Mouse (Mus musculus) thymus, adult 2 months (tissue): Measurements from ENCODE around the gene Hist1h4i. TPM values are rescaled to one million over a fixed set of nuclear protein-coding genes. Genes with fewer than 3 reads are reported as not detected.

Source experiments
- DNase-seq: peaks from one replicate; pipeline ENCODE4 v3.0.0; 2021
- H3K27ac ChIP-seq: fragments of 200-500 bp; 2 replicates; pipeline ENCODE4 v1.5.1; 2012; ENCODE audit warnings: low read length, control low read depth; ENCODE audit not compliant: control insufficient read depth, insufficient read depth
- H3K27me3 ChIP-seq: fragments of 200-500 bp; 2 replicates; pipeline ENCODE4 v1.6.1; 2012; ENCODE audit warnings: mild to moderate bottlenecking, low read length, moderate library complexity, mixed read lengths; ENCODE audit not compliant: control insufficient read depth, insufficient read depth
- H3K36me3 ChIP-seq: fragments of 200-500 bp; 2 replicates; pipeline ENCODE4 v1.6.1; 2012; ENCODE audit warnings: mild to moderate bottlenecking, low read length, moderate library complexity; ENCODE audit not compliant: control insufficient read depth, insufficient read depth
- H3K4me1 ChIP-seq: fragments of 200-500 bp; replicated peaks from 2 replicates; pipeline ENCODE4 v1.6.1; 2012; ENCODE audit warnings: low read length; ENCODE audit not compliant: control insufficient read depth, insufficient read depth
- H3K4me3 ChIP-seq: fragments of 200-500 bp; 2 replicates; pipeline ENCODE4 v1.5.1; 2012; ENCODE audit warnings: mild to moderate bottlenecking, low read length, control low read depth, moderate library complexity; ENCODE audit not compliant: control insufficient read depth, insufficient read depth
- CTCF ChIP-seq: fragments of 200-500 bp; IDR thresholded peaks from 2 replicates; pipeline ENCODE4 v1.5.1; 2012; ENCODE audit warnings: mild to moderate bottlenecking, control low read depth, low read length, moderate library complexity, borderline replicate concordance; ENCODE audit not compliant: control insufficient read depth, poor library complexity, insufficient read depth; ENCODE audit errors: extremely low read depth
- POLR2A ChIP-seq: fragments of 200-500 bp; IDR thresholded peaks from 2 replicates; pipeline ENCODE4 v1.6.1; 2012; ENCODE audit warnings: mild to moderate bottlenecking, low read length, control low read depth, moderate library complexity; ENCODE audit not compliant: control insufficient read depth, poor library complexity, insufficient read depth; ENCODE audit errors: extremely low read depth
- WGBS: fragments of 180-500 bp; shearing (Covaris S2); methylation state at CpG from one replicate; pipeline ENCODE4 v1.1.7; 2018; 5-methylcytosine and 5-hydroxymethylcytosine counted together
- polyA plus RNA-seq: library from polyadenylated mRNA; depleted of rRNA; stranded (reverse); fragments of >200 nt; gene quantifications from 2 replicates; pipeline ENCODE4 v1.2.3, GENCODE M21; 2012

The Hist1h4i gene
- polyA plus RNA-seq, 1 experiment, result 38.5 TPM

GRCm38 (mm10) chr13:22050591-22051522 lies 9.7 kb upstream of the Hist1h4i start:
- Histone ChIP-seq H3K4me1 (peaks cover 8% of the 10 kb centered on the region), H3K27ac (peak overlapping the region; percentile 59), H3K36me3 (no peaks in the 10 kb centered on the region), H3K27me3 (no peaks in the 10 kb centered on the region), H3K4me3 (peak overlapping the region; percentile 51)
- under 1% methylated on average over 52 of the region's 52 CpGs for WGBS
- TF ChIP-seq CTCF, result peak; percentile 88
- 0 out of 2 replicates have a peak, but pooled peaks have one; percentile 20 for TF ChIP-seq POLR2A
- DNase-seq, result peak; percentile 95

DNA sequence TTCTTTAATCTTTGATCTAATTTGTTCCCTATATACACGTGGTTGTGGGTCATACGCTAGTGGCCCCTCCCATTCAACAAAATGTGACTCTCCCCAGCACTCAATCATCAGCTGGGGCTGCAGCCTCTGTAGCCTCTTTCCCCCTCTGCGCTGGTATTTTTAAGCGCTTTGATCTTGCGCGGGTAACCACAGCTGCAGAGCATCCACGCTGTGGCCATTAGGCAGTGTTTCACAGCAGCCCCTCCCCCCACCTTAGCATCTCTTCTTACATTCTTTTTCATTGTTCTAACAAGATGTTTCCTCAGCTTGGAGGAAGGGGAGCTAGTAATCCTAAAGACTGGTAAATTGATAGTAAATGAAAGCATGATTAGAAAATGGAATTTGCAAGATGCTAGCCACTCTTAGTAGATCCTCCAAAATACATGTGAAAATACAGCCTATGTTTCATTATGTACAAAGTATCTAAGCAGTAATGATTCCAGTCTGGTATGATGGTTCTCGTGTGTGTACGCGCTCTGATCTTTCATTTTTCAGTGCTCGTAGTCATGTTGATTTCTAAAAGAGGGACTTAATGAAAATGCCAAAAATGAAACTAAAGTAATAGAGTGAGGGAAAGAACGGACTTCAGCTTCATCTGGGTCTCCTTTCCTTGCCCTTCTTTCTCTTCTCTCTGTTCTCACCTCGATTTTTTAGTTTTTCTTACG lies 8.7 kb upstream of the Hist1h4i start:
- Histone ChIP-seq H3K36me3 (no peaks in the 10 kb centered on the region), H3K27ac (peak overlapping the region; percentile 10; the same call in 1 of the 2 replicates), H3K27me3 (no peaks in the 10 kb centered on the region), H3K4me1 (peaks cover 11% of the 10 kb centered on the region), H3K4me3 (peak overlapping the region; percentile 12)
- WGBS, result 0% methylated on average over 14 of the region's 14 CpGs
- DNase-seq, result peak; percentile 57
- TF ChIP-seq POLR2A (no peak), CTCF (no peak)

DNA sequence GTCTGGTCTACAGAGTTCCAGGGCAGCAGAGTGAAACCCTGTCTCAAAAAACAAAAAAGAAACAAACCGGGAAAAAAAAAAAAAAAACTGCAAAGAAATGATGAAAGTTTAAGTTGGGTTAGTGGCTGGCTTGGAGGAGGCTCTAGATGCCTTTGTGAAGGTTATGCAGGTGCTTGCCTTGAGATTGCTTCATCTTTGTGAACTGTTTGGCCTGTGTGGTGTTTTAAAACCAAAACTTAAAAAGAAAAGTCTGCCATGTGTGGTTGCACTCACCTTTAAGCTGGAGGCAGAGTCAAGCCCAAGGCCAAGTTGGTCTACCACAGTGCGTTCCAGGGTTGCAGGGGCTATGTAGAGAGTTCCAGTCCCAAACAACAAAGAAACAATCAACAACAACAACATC lies 7.9 kb upstream of the Hist1h4i start:
- no peaks in the 10 kb centered on the region for H3K27me3 ChIP-seq
- 9% methylated on average over 2 of the region's 2 CpGs for WGBS
- H3K27ac ChIP-seq, result peak overlapping the region; percentile 44; the same call in 1 of the 2 replicates
- TF ChIP-seq CTCF (no peak), POLR2A (no peak)
- DNase-seq, result no peak
- peaks cover 11% of the 10 kb centered on the region for H3K4me1 ChIP-seq
- H3K4me3 ChIP-seq, result no peak overlapping the region
- no peaks in the 10 kb centered on the region for H3K36me3 ChIP-seq

DNA sequence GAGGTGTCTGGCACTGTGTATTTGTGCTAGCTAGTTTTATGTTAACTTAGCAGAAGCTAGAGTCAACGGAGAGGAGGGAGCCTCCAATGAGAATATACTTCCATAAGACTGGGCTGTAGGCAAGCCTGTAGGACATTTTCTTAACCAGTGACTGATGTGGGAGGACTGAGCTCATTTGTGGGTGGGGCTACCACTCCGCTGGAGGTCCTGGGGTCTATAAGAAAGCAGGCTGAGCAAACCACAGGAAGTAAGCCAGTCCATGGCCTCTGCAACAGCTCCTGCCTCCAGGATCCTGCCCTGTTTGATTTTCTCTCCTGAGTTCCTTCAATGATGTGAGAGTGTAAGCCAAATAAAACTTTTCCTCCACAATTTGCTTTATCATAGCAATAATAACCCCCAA lies 4.1 kb upstream of the Hist1h4i start:
- no peak overlapping the region for H3K27ac ChIP-seq
- no peaks in the 10 kb centered on the region for H3K27me3 ChIP-seq
- WGBS, result 34% methylated on average over 2 of the region's 2 CpGs
- no peaks in the 10 kb centered on the region for H3K36me3 ChIP-seq
- no peak for DNase-seq
- H3K4me3 ChIP-seq, result no peak overlapping the region
- H3K4me1 ChIP-seq, result peaks cover 10% of the 10 kb centered on the region
- TF ChIP-seq POLR2A (no peak), CTCF (no peak)

- WGBS, result 96% methylated on average over 6 of the region's 6 CpGs
- H3K4me3 ChIP-seq, result no peak overlapping the region
- no peak for DNase-seq
- peaks cover 7% of the 10 kb centered on the region for H3K4me1 ChIP-seq
- H3K27me3 ChIP-seq, result no peaks in the 10 kb centered on the region
- TF ChIP-seq POLR2A (no peak), CTCF (no peak)
- H3K27ac ChIP-seq, result no peak overlapping the region
- H3K36me3 ChIP-seq, result no peaks in the 10 kb centered on the region
These were observed 3.4 kb upstream of the Hist1h4i start for GRCm38 (mm10) chr13:22044432-22045155.
